Mouse (Mus musculus) erythroblast, embryonic 14.5 days (primary cell): ENCODE measurements around the gene Tmem114.

Experiments used
- GATA1 ChIP-seq: IDR thresholded peaks from 2 replicates; pipeline ENCODE4 v1.6.1; 2012; ENCODE audit warnings: low read length, inconsistent platforms, mixed read lengths
- TAL1 ChIP-seq: IDR thresholded peaks from 3 replicates; pipeline ENCODE4 v1.6.1; 2012; ENCODE audit warnings: low read length, inconsistent platforms, mixed read lengths

GRCm38 (mm10) chr16:8406708-8407107 lies 18.2 kb downstream of the Tmem114 start:
- TF ChIP-seq TAL1, result no peak
- no peak for TF ChIP-seq GATA1
